Mouse (Mus musculus) liver, adult 2 months (tissue): ENCODE results near the gene Wwox. TPM values are rescaled to one million over a fixed set of nuclear protein-coding genes. Genes with fewer than 3 reads are reported as not detected.

Source experiments
- DNase-seq: peaks from one replicate; pipeline ENCODE4 v3.0.0-alpha.2; 2011; ENCODE audit warnings: low read depth, low spot score; ENCODE audit errors: extremely low read depth
- H3K27ac ChIP-seq: fragments of 200-500 bp; replicated peaks from 2 replicates; pipeline ENCODE4 v1.5.1; 2012; ENCODE audit warnings: low read depth, mild to moderate bottlenecking, control low read depth, inconsistent platforms, low read length; ENCODE audit not compliant: insufficient read depth
- H3K27me3 ChIP-seq: fragments of 200-500 bp; 2 replicates; pipeline ENCODE4 v1.6.1; 2012; ENCODE audit warnings: mild to moderate bottlenecking, moderate library complexity, low read length, inconsistent platforms; ENCODE audit not compliant: control insufficient read depth, insufficient read depth
- H3K36me3 ChIP-seq: fragments of 200-500 bp; 2 replicates; pipeline ENCODE4 v1.6.1; 2012; ENCODE audit warnings: low read length, inconsistent platforms; ENCODE audit not compliant: control insufficient read depth, insufficient read depth
- H3K4me1 ChIP-seq: fragments of 200-500 bp; 2 replicates; pipeline ENCODE4 v1.6.1; 2011; ENCODE audit warnings: low read length; ENCODE audit not compliant: control insufficient read depth, insufficient read depth
- H3K4me3 ChIP-seq: fragments of 200-500 bp; 2 replicates; pipeline ENCODE4 v1.5.1; 2011; ENCODE audit warnings: low read depth, mild to moderate bottlenecking, control low read depth, low read length, moderate library complexity; ENCODE audit not compliant: insufficient read depth
- H3K79me2 ChIP-seq: fragments of 200-500 bp; 2 replicates; pipeline ENCODE4 v1.6.1; 2012; ENCODE audit warnings: inconsistent platforms, mild to moderate bottlenecking, low read length, moderate library complexity; ENCODE audit not compliant: control insufficient read depth, insufficient read depth
- H3K9ac ChIP-seq: fragments of 200-500 bp; 2 replicates; pipeline ENCODE4 v1.6.1; 2012; ENCODE audit warnings: low read depth, mild to moderate bottlenecking, control low read depth, inconsistent platforms, low read length
- CTCF ChIP-seq: fragments of 200-500 bp; IDR thresholded peaks from 2 replicates; pipeline ENCODE4 v1.5.1; 2011; ENCODE audit warnings: low read depth, low read length, control low read depth
- POLR2A ChIP-seq: fragments of 200-500 bp; IDR thresholded peaks from 2 replicates; pipeline ENCODE4 v1.6.1; 2011; ENCODE audit warnings: low read length, control low read depth; ENCODE audit not compliant: insufficient read depth; ENCODE audit errors: extremely low read depth
- WGBS: fragments of 180-500 bp; shearing (Covaris S2); methylation state at CpG from one replicate; pipeline ENCODE4 v1.1.7; 2018; 5-methylcytosine and 5-hydroxymethylcytosine counted together
- polyA plus RNA-seq: library from polyadenylated mRNA; depleted of rRNA; stranded (reverse); fragments of >200 nt; gene quantifications from 2 replicates; pipeline ENCODE4 v1.2.3, GENCODE M21; 2012
- total RNA-seq: library from RNA; depleted of rRNA; stranded (reverse); fragments of >200 nt; gene quantifications from 2 replicates; pipeline ENCODE4 v1.2.3, GENCODE M21; 2014

The Wwox gene
- total and polyA plus RNA-seq, 2 experiments: 7.2 to 10.0 TPM

- H3K4me3 ChIP-seq: peak overlapping the region; percentile 31; the same call in 1 of the 2 replicates
- H3K4me1 ChIP-seq: peaks cover 15% of the 10 kb centered on the region
- no peaks in the 10 kb centered on the region for H3K27me3 ChIP-seq
- WGBS: 18% methylated on average over 26 of the region's 26 CpGs
- DNase-seq: peak; percentile 85
- H3K36me3 ChIP-seq: no peaks in the 10 kb centered on the region
- H3K27ac ChIP-seq: peak overlapping the region; percentile 21; the same call in 1 of the 2 replicates
- 0 out of 2 replicates have a peak overlapping the region, but pooled peaks have one; percentile 9 for H3K9ac ChIP-seq
- H3K79me2 ChIP-seq: no peaks in the 10 kb centered on the region
- no peak for TF ChIP-seq CTCF
- no peak for TF ChIP-seq POLR2A
These were observed 152.1 kb downstream of the Wwox start for GRCm38 (mm10) chr8:114591296-114592280.

GRCm38 (mm10) chr8:114593424-114594157 is 154.1 kb downstream of the Wwox start:
- 0 out of 2 replicates have a peak overlapping the region, but pooled peaks have one; percentile 11 for H3K9ac ChIP-seq
- peak overlapping the region; percentile 57 for H3K27ac ChIP-seq
- no peaks in the 10 kb centered on the region for H3K36me3 ChIP-seq
- DNase-seq: peak; percentile 91
- no peaks in the 10 kb centered on the region for H3K27me3 ChIP-seq
- peaks cover 15% of the 10 kb centered on the region for H3K4me1 ChIP-seq
- no peaks in the 10 kb centered on the region for H3K79me2 ChIP-seq
- WGBS: 20% methylated on average over 19 of the region's 19 CpGs
- H3K4me3 ChIP-seq: peak overlapping the region; percentile 9; the same call in 1 of the 2 replicates
- TF ChIP-seq CTCF: no peak

- 34% methylated on average over 5 of the region's 5 CpGs for WGBS
- no peaks in the 10 kb centered on the region for H3K79me2 ChIP-seq
- TF ChIP-seq CTCF: no peak
- TF ChIP-seq POLR2A: no peak
- H3K36me3 ChIP-seq: no peaks in the 10 kb centered on the region
- H3K27me3 ChIP-seq: no peaks in the 10 kb centered on the region
- H3K27ac ChIP-seq: peak overlapping the region; percentile 28; the same call in 1 of the 2 replicates
- peaks cover 15% of the 10 kb centered on the region for H3K4me1 ChIP-seq
- H3K4me3 ChIP-seq: no peak overlapping the region
- no peak overlapping the region for H3K9ac ChIP-seq
- DNase-seq: peak; percentile 77
These were observed 155.4 kb downstream of the Wwox start for GRCm38 (mm10) chr8:114594811-114595210.

GRCm38 (mm10) chr8:114599555-114599954 is 160.1 kb downstream of the Wwox start:
- no peaks in the 10 kb centered on the region for H3K27me3 ChIP-seq
- no peaks in the 10 kb centered on the region for H3K36me3 ChIP-seq
- H3K9ac ChIP-seq: no peak overlapping the region
- no peak for DNase-seq
- 62% methylated on average over 10 of the region's 10 CpGs for WGBS
- TF ChIP-seq POLR2A: no peak
- no peak for TF ChIP-seq CTCF
- H3K4me1 ChIP-seq: peaks cover 6% of the 10 kb centered on the region
- H3K27ac ChIP-seq: no peak overlapping the region
- no peaks in the 10 kb centered on the region for H3K79me2 ChIP-seq
- no peak overlapping the region for H3K4me3 ChIP-seq

GRCm38 (mm10) chr8:114600196-114600595 is 160.7 kb downstream of the Wwox start:
- H3K27me3 ChIP-seq: no peaks in the 10 kb centered on the region
- no peak overlapping the region for H3K27ac ChIP-seq
- TF ChIP-seq CTCF (no peak), POLR2A (no peak)
- no peaks in the 10 kb centered on the region for H3K79me2 ChIP-seq
- 96% methylated on average over 11 of the region's 11 CpGs for WGBS
- no peak overlapping the region for H3K4me3 ChIP-seq
- no peak for DNase-seq
- H3K36me3 ChIP-seq: no peaks in the 10 kb centered on the region
- peaks cover 2% of the 10 kb centered on the region for H3K4me1 ChIP-seq
- no peak overlapping the region for H3K9ac ChIP-seq
